Mouse (Mus musculus) layer of hippocampus, adult 11-12 months (tissue): ENCODE data around the gene Jagn1.

Experiments used
- DNase-seq: peaks from one replicate; pipeline ENCODE4 v3.0.0; 2022; ENCODE audit warnings: low spot score

Jagn1 gene

DNA sequence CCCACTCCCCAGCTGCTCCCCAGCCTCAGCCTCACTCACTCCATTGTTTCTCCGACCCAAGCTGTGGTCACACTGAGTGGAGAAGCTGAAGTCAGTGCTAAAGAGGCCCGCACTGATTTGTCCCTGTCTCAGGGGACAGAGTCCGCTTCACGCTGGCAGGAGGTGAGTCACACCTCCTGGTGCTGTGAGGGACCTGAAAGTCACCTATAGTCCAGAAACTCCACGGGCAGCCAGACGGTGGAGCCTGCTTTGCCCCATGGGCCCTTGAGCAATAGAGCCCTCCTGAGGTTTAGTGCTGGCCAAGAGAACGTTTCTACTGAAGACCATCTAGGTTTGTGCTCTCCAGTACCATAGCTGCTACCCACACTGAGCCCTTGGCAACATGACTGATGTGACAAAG lies 7.7 kb upstream of the Jagn1 start:
- DNase-seq = no peak

DNA sequence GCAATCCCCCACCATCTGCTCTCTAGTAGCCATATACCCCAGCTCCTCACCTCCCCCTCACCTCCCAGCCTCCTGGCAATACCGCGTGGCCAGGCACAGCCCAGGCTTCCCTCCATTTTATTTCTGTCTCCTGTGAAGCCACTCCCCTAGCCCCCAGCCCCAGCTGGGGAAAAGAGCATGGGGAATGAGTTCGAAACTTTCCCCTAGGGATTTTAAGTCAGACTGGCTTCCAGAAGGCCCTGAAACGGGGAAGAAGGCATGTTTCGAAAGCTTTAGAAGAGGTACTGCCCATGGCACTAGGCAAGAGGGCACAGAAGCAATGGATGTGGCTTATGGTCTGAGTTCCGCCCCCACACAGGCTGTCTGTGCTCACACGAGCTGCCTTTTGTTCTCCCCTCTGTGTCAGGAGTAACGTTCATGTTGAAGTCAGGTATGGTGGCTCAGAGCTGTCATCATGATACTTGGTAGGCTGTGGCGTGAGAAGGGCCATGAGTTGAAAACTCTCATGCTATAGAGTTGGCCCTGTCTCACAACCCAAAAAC lies 6.6 kb upstream of the Jagn1 start, which contains the start of gene Cidec:
TSS of gene Cidec (minus strand) at position 97 of the 542 bp plus-strand sequence.
- no peak for DNase-seq

DNA sequence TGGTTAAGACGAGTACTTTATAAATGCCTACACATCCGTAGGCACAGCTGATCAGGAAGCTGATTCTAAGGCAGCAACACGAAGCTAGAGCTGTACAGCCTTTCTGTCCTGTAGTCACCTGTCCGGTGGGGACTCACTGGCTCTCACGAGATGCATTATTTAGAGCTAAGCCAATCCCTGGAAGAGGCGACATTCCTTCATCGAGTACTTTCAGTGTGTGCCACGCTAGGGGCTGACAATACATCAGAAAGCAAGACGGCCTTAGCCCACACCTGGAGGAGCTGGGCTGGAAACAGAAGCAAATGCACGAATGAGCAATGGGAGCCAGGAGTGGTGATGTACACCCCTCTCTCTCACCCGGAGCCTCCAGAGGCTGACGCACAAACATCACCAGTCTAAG lies 5.2 kb upstream of the Jagn1 start:
- no peak for DNase-seq

GRCm38 (mm10) chr6:113438721-113439430 lies 3.5 kb upstream of the Jagn1 start:
- DNase-seq = no peak

- DNase-seq = no peak
These were observed 1.7 kb upstream of the Jagn1 start for GRCm38 (mm10) chr6:113440686-113441085.

- DNase-seq = peak; percentile 78
These were observed 1.2 kb upstream of the Jagn1 start for GRCm38 (mm10) chr6:113441147-113441680.

DNA sequence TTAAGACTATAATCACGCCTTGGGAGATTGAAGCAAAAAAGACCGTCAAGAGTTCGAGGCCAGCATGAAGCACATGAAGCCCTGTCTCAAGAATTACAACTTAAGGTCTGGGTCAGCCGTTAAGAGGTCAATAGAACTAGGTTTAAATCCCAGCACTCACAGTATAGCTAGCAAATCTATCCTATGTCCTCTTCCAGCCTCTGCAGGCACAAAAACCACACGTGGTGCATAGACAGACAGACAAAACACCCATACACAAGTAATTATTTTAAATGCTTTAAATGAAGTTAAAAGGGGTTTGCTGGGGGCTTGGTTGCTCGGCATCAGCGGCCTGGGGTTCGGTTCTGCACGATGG lies 305 bp upstream of the Jagn1 start:
- no peak for DNase-seq

- DNase-seq = no peak
These were observed 722 bp downstream of the Jagn1 start for GRCm38 (mm10) chr6:113443091-113443490.

- DNase-seq = no peak
These were observed 2.0 kb downstream of the Jagn1 start for GRCm38 (mm10) chr6:113444207-113444965.

GRCm38 (mm10) chr6:113447639-113448038 lies 5.3 kb downstream of the Jagn1 start:
- no peak for DNase-seq

GRCm38 (mm10) chr6:113451839-113452238 lies 9.5 kb downstream of the Jagn1 start:
- no peak for DNase-seq

GRCm38 (mm10) chr6:113455007-113455406 lies 12.6 kb downstream of the Jagn1 start:
- DNase-seq = no peak

DNA sequence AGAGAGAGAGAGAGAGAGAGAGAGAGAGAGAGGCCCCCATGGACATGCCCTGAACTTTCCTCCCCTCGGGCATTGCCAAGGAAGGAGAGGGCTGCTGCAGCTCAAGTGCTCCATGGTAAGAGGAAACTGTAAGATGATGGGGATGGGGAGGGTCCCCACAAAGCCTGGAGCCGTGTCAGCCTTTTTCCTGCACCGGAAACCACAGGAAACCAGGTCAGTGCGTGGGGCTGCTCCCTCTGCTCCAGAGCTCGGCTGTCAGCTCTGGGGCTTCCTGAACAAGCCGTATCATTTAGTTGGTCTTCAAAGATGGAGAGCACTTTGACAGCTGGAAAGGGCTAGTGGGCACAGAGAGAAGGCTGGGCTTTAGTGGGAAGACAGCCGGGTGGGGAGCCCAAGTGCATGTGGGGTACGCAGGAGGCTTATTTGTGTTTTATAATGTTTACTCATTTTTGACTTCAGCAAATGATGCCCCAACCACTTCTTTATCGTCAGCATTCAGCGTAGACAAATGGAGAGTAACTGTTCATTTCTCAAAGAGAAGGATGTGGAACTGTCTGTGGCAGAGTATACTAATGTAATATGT lies 15.7 kb downstream of the Jagn1 start, which contains the start of gene Il17re:
TSS of gene Il17re (plus strand) at position 533 of the 583 bp plus-strand sequence.
- DNase-seq = no peak

GRCm38 (mm10) chr6:113458635-113459034 lies 16.3 kb downstream of the Jagn1 start:
- no peak for DNase-seq

DNA sequence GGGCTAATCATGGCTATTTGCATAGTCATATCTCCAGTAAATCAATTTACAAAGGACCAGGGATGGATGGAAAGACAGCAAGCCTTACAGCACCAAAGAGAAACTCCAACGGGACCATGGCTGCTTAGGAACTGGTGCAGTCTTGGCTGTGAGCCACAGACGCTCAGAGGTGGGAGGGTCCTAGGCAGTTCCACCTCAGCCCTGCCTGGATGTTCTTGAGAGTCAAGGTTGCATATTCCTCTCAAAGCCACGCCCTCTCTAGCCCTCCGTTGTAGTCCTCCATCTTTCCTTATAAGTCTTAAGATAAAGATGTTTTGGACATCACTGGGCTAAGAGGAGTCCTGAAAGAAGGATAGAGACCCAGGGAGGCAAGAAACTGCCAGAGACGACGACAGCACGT lies 21.7 kb downstream of the Jagn1 start:
- no peak for DNase-seq

DNA sequence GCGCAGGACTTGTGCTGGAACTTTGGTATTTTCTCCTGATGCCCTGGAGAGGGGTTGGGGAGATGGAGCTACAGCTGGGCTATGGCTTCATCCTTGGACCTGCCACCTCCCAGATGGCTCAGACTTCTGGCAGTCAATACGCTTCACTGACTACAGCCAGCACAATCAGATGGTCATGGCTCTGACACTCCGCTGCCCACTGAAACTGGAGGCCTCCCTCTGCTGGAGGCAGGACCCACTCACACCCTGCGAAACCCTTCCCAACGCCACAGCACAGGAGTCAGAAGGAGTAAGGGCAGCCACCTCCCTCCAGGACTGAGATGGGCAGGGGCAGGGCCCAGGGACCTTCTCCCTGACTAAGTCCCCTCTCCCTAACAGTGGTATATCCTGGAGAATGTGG lies 23.2 kb downstream of the Jagn1 start:
- no peak for DNase-seq

GRCm38 (mm10) chr6:113468512-113468911 lies 26.1 kb downstream of the Jagn1 start:
- no peak for DNase-seq

GRCm38 (mm10) chr6:113469021-113469420 lies 26.7 kb downstream of the Jagn1 start:
- peak; percentile 73 for DNase-seq

DNA sequence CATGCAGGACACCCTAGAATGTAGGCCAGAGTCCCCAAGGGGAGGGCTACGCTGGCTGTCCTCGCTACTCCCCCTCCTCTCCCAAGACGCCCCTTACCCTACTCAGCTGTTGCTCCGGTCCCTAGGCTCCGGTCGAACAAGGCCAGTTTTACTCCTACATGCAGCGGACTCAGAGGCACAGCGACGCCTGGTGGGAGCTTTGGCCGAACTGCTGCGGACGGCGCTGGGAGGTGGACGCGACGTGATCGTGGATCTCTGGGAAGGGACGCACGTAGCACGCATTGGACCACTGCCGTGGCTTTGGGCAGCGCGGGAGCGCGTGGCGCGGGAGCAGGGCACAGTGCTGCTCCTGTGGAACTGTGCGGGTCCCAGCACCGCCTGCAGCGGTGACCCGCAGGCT lies 27.1 kb downstream of the Jagn1 start:
- DNase-seq = peak; percentile 73

GRCm38 (mm10) chr6:113471297-113471936 lies 29.0 kb downstream of the Jagn1 start, which contains the start of gene Il17rc:
Gene Il17rc, plus strand, starts transcription at chr6:113471427.
- no peak for DNase-seq

- no peak for DNase-seq
These were observed 29.7 kb downstream of the Jagn1 start for GRCm38 (mm10) chr6:113472061-113472460.

GRCm38 (mm10) chr6:113473246-113473645 lies 30.9 kb downstream of the Jagn1 start:
- DNase-seq = no peak
